Mouse (Mus musculus): Measurements from ENCODE around the gene Mpzl1.

GRCm38 (mm10) chr1:165655022-165655421 is 20.7 kb upstream of the Mpzl1 start:
- no peak for TF ChIP-seq POLR2A (IDR thresholded peaks at IDR 0.05; ENCODE audit: extremely low read depth, insufficient read depth, low read length)
- no peak for TF ChIP-seq CTCF (IDR thresholded peaks at IDR 0.05; ENCODE audit: extremely low read depth, insufficient read depth, low read length)
